Mouse (Mus musculus): ENCODE measurements around the gene Tmem204. TPM values are rescaled to one million over a fixed set of nuclear protein-coding genes. Genes with fewer than 3 reads are reported as not detected.

The Tmem204 gene
- polyA plus RNA-seq, 1 experiment from 2014 or later, result 13.2 TPM

DNA sequence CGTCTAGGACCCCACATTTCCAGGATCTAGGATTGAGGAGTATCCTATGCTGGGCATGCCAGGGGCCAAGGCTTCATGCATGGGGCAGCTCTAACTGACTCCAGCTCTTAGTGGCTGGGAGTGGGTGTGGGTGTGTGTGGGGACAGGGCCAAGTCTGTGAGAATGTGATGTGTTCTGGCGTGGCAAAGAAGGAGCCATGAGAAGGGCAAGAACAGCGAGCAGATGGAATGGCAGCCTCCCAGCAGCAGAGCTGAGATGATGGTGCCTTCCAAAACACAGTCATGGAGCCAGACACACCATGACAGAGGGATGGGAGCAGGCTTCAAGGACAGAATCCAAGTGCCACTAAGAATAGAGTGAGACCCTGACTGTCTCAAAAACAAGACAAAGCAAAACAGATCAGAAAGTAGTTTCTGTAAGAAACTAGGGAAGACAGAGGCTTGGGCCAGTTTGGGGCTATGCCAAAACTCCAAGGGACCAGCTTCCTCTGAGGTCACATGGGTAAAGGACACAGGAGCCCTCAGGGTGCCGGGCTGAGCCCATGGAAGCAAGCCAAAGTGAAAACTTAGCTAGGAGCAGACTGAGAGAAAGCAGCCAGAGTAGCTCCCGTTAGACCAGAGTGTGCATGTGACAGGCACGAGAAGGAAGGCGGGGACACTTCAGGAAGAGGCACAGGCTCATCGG, 28.5 kb upstream of the Tmem204 start:
- no peak for ATAC-seq (ENCODE audit: insufficient number of reproducible peaks, insufficient read depth, low FRiP score, low TSS enrichment)
- Histone ChIP-seq H3K4me1 (peaks cover 7% of the 10 kb centered on the region), H3K4me3 (no peak overlapping the region), H3K36me3 (peaks cover 52% of the 10 kb centered on the region), H3K9ac (no peak overlapping the region), H3K9me3 (no peaks in the 10 kb centered on the region), H3K27ac (no peak overlapping the region), H3K27me3 (no peaks in the 10 kb centered on the region), H3K4me2 (replicated peaks) (no peak overlapping the region)
- 84% methylated on average over 8 of the region's 8 CpGs for WGBS

DNA sequence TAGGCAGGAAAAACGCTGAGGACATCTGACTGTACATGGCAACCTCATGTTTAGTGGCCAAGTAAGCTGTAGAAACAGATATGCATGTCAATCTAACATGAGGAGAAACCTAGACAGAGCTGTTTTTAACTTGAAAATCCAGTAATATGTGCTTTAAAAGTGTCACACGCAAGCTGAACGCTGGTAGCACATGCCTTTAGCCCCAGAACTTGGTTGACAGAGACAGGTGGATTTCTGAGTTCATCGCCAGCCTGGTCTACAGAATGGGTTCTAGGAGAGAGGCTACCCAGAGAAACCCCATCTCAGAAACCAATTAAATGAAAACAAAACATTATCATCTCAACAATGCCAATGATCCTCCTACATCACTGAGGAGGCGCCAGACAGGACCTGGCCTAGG, 27.8 kb upstream of the Tmem204 start:
- no peaks in the 10 kb centered on the region for H3K27me3 ChIP-seq
- H3K9ac ChIP-seq, result no peak overlapping the region
- peaks cover 59% of the 10 kb centered on the region for H3K36me3 ChIP-seq
- H3K4me2 ChIP-seq (replicated peaks), result no peak overlapping the region
- H3K9me3 ChIP-seq, result no peaks in the 10 kb centered on the region
- ATAC-seq (ENCODE audit: insufficient number of reproducible peaks, insufficient read depth, low FRiP score, low TSS enrichment), result no peak
- H3K4me3 ChIP-seq, result no peak overlapping the region
- no peak overlapping the region for H3K27ac ChIP-seq
- WGBS, result 93% methylated on average over 5 of the region's 5 CpGs
- peaks cover 7% of the 10 kb centered on the region for H3K4me1 ChIP-seq

DNA sequence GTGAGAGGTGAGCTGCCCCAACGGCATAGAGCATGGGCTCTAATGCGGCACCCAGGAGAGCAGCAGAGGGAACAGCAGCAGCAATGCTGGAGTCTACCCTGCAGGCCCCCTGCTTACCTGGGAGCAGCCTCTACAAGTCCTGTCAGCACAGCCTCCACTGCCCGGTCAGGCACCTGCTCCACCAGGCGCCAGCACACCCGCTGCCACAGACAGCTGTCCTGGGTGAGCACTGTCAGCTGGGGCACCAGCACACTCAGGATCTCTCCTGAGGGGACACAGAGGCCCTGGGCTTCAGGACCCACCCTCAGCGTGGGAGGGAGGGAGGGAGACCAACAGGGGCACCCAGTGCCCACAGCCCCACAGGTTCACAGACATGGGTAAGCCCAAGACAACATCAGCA, 27.2 kb upstream of the Tmem204 start:
- no peaks in the 10 kb centered on the region for H3K9me3 ChIP-seq
- no peak for ATAC-seq (ENCODE audit: insufficient number of reproducible peaks, insufficient read depth, low FRiP score, low TSS enrichment)
- no peak overlapping the region for H3K27ac ChIP-seq
- peaks cover 65% of the 10 kb centered on the region for H3K36me3 ChIP-seq
- no peak overlapping the region for H3K9ac ChIP-seq
- H3K4me3 ChIP-seq, result no peak overlapping the region
- peaks cover 7% of the 10 kb centered on the region for H3K4me1 ChIP-seq
- no peaks in the 10 kb centered on the region for H3K27me3 ChIP-seq
- 95% methylated on average over 6 of the region's 6 CpGs for WGBS
- H3K4me2 ChIP-seq (replicated peaks), result no peak overlapping the region

DNA sequence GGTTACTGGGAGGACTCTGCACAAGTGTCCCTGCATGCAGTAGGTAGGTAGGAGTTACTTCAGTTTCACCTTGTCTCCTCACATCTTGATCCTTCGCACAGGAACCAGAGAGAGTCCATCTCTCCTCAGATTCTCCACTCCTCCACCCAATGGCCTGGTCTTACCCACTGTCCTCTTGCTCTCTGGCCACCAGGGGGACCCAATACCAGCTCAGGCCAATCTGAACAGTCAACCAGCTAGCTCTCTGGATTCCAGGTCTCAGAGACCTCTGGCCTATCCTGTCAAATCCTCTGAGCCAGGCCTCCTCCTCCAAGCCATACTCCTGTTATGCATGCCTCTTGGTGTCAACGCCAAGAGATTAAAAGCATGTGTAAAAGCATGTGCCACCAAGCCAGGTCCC, 26.2 kb upstream of the Tmem204 start:
- H3K36me3 ChIP-seq, result peaks cover 75% of the 10 kb centered on the region
- no peak overlapping the region for H3K9ac ChIP-seq
- H3K4me1 ChIP-seq, result peaks cover 1% of the 10 kb centered on the region
- 83% methylated on average over 2 of the region's 2 CpGs for WGBS
- H3K9me3 ChIP-seq, result no peaks in the 10 kb centered on the region
- ATAC-seq (ENCODE audit: insufficient number of reproducible peaks, insufficient read depth, low FRiP score, low TSS enrichment), result no peak
- H3K4me3 ChIP-seq, result no peak overlapping the region
- no peak overlapping the region for H3K27ac ChIP-seq
- no peaks in the 10 kb centered on the region for H3K27me3 ChIP-seq
- H3K4me2 ChIP-seq (replicated peaks), result no peak overlapping the region

GRCm38 (mm10) chr17:25107786-25108185, 24.4 kb upstream of the Tmem204 start:
- peaks cover 82% of the 10 kb centered on the region for H3K36me3 ChIP-seq
- no peak for ATAC-seq (ENCODE audit: insufficient number of reproducible peaks, insufficient read depth, low FRiP score, low TSS enrichment)

GRCm38 (mm10) chr17:25101338-25101737, 17.9 kb upstream of the Tmem204 start:
- Histone ChIP-seq H3K4me1 (no peaks in the 10 kb centered on the region), H3K36me3 (peaks cover 78% of the 10 kb centered on the region), H3K4me2 (replicated peaks) (no peak overlapping the region), H3K27me3 (no peaks in the 10 kb centered on the region), H3K9ac (no peak overlapping the region), H3K4me3 (no peak overlapping the region), H3K27ac (no peak overlapping the region), H3K9me3 (no peaks in the 10 kb centered on the region)
- ATAC-seq (ENCODE audit: insufficient number of reproducible peaks, insufficient read depth, low FRiP score, low TSS enrichment), result no peak
- 96% methylated on average over 11 of the region's 11 CpGs for WGBS

More at GRCm38 (mm10) chr17:25107786-25108185, 24.4 kb upstream of the Tmem204 start:
- WGBS, result 96% methylated on average over 6 of the region's 16 CpGs
- no peak overlapping the region for H3K4me2 ChIP-seq (replicated peaks)
- no peaks in the 10 kb centered on the region for H3K4me1 ChIP-seq
- H3K9me3 ChIP-seq, result no peaks in the 10 kb centered on the region
- H3K27ac ChIP-seq, result no peak overlapping the region
- H3K4me3 ChIP-seq, result no peak overlapping the region
- H3K27me3 ChIP-seq, result no peaks in the 10 kb centered on the region
- H3K9ac ChIP-seq, result no peak overlapping the region

- WGBS, result 88% methylated on average over 6 of the region's 6 CpGs
- Histone ChIP-seq H3K4me1 (no peaks in the 10 kb centered on the region), H3K4me2 (replicated peaks) (no peak overlapping the region), H3K36me3 (peaks cover 65% of the 10 kb centered on the region), H3K9me3 (no peaks in the 10 kb centered on the region), H3K4me3 (no peak overlapping the region), H3K27ac (no peak overlapping the region), H3K27me3 (no peaks in the 10 kb centered on the region), H3K9ac (no peak overlapping the region)
- ATAC-seq (ENCODE audit: insufficient number of reproducible peaks, insufficient read depth, low FRiP score, low TSS enrichment), result no peak
These were observed 16.7 kb upstream of the Tmem204 start for GRCm38 (mm10) chr17:25100052-25100451.

GRCm38 (mm10) chr17:25096221-25096620, 12.8 kb upstream of the Tmem204 start:
- Histone ChIP-seq H3K9me3 (no peaks in the 10 kb centered on the region), H3K9ac (no peak overlapping the region), H3K27ac (no peak overlapping the region), H3K4me2 (replicated peaks) (no peak overlapping the region), H3K4me3 (no peak overlapping the region), H3K4me1 (no peaks in the 10 kb centered on the region), H3K27me3 (no peaks in the 10 kb centered on the region), H3K36me3 (peaks cover 51% of the 10 kb centered on the region)
- WGBS, result 86% methylated on average over 2 of the region's 2 CpGs
- ATAC-seq (ENCODE audit: insufficient number of reproducible peaks, insufficient read depth, low FRiP score, low TSS enrichment), result no peak

- H3K36me3 ChIP-seq, result peaks cover 59% of the 10 kb centered on the region
- H3K27ac ChIP-seq, result no peak overlapping the region
- no peak overlapping the region for H3K4me2 ChIP-seq (replicated peaks)
- H3K9me3 ChIP-seq, result no peaks in the 10 kb centered on the region
- no peak overlapping the region for H3K9ac ChIP-seq
- WGBS, result 88% methylated on average over 10 of the region's 10 CpGs
- 0 out of 2 replicates have a peak, but pooled peaks cover 3% of the 10 kb centered on the region for H3K4me1 ChIP-seq
- no peak overlapping the region for H3K4me3 ChIP-seq
- H3K27me3 ChIP-seq, result no peaks in the 10 kb centered on the region
- ATAC-seq (ENCODE audit: insufficient number of reproducible peaks, insufficient read depth, low FRiP score, low TSS enrichment), result no peak
These were observed 7.1 kb upstream of the Tmem204 start for GRCm38 (mm10) chr17:25090450-25090849.

- ATAC-seq (ENCODE audit: insufficient number of reproducible peaks, insufficient read depth, low FRiP score, low TSS enrichment), result no peak
- no peak overlapping the region for H3K27ac ChIP-seq
These were observed 5.8 kb upstream of the Tmem204 start for GRCm38 (mm10) chr17:25089158-25089557.

DNA sequence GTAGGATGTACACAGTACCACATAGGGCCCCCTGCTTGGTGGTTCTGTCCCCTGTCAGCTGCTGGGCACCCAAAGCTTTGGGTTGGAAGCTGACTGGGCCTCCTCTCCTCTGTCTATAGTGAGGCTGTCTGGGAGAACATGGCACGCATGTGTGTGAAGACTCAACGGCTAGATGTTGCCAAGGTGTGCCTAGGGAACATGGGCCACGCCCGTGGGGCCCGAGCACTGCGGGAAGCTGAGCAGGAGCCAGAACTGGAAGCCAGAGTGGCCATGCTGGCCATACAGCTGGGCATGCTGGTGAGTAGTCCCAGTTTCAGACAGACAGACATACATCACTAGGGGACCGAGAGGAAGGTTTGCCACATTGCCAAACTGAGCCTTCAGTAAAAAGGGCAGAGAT, 3.3 kb upstream of the Tmem204 start:
- WGBS, result 91% methylated on average over 7 of the region's 7 CpGs
- no peak for ATAC-seq (ENCODE audit: insufficient number of reproducible peaks, insufficient read depth, low FRiP score, low TSS enrichment)

More at GRCm38 (mm10) chr17:25089158-25089557, 5.8 kb upstream of the Tmem204 start:
- Histone ChIP-seq H3K4me3 (no peak overlapping the region), H3K9me3 (no peaks in the 10 kb centered on the region), H3K4me2 (replicated peaks) (no peak overlapping the region), H3K9ac (no peak overlapping the region), H3K4me1 (peaks cover 15% of the 10 kb centered on the region), H3K36me3 (peaks cover 57% of the 10 kb centered on the region), H3K27me3 (no peaks in the 10 kb centered on the region)
- WGBS, result 95% methylated on average over 10 of the region's 10 CpGs

DNA sequence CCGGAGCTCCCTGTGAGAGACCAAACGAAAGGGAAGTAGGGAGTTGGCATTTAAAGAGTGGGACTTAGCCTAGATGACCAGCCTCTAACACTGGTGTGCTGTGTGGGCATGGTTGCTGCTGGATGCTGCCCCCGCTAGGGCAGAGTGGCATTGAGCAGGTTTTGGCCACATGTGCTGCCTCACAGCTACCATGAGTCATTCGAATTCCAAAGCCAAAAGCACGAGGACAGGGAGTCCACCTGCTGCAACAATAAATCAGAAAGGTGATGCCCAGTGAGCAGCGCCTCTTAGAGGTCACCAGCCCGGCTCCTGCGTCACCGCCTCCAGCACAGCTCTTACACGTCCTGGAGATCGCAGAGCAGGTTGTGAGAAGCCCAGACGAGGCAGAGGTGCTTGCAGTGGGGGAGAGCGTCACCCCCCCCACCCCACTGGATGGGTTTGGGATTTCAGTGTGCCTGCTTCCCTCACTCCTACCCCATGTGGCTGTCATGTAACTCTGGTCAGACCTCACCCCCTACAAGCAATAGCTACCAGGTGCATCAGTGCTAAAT, 1.5 kb upstream of the Tmem204 start:
- peak overlapping the region; percentile 97 for H3K27ac ChIP-seq
- peaks cover 48% of the 10 kb centered on the region for H3K4me1 ChIP-seq
- no peak overlapping the region for H3K4me3 ChIP-seq
- peaks cover 27% of the 10 kb centered on the region for H3K36me3 ChIP-seq
- H3K9me3 ChIP-seq, result no peaks in the 10 kb centered on the region
- no peak overlapping the region for H3K4me2 ChIP-seq (replicated peaks)
- no peaks in the 10 kb centered on the region for H3K27me3 ChIP-seq
- no peak overlapping the region for H3K9ac ChIP-seq
- WGBS, result 71% methylated on average over 13 of the region's 13 CpGs
- ATAC-seq (ENCODE audit: insufficient number of reproducible peaks, insufficient read depth, low FRiP score, low TSS enrichment), result no peak

More for the DNA sequence above, 3.3 kb upstream of the Tmem204 start:
- H3K4me1 ChIP-seq, result peaks cover 38% of the 10 kb centered on the region
- no peak overlapping the region for H3K9ac ChIP-seq
- H3K27me3 ChIP-seq, result no peaks in the 10 kb centered on the region
- no peak overlapping the region for H3K27ac ChIP-seq
- no peak overlapping the region for H3K4me3 ChIP-seq
- H3K9me3 ChIP-seq, result no peaks in the 10 kb centered on the region
- peaks cover 40% of the 10 kb centered on the region for H3K36me3 ChIP-seq
- H3K4me2 ChIP-seq (replicated peaks), result no peak overlapping the region

Measured in embryonic facial prominence, embryonic 12.5 days (tissue).